Mouse (Mus musculus): ENCODE measurements around the gene Gm20695. TPM values are rescaled to one million over a fixed set of nuclear protein-coding genes. Genes with fewer than 3 reads are reported as not detected.

Gm20695 gene
- total RNA-seq, 2 experiments from 2014 or later: 0.60 TPM; not detected in 1

DNA sequence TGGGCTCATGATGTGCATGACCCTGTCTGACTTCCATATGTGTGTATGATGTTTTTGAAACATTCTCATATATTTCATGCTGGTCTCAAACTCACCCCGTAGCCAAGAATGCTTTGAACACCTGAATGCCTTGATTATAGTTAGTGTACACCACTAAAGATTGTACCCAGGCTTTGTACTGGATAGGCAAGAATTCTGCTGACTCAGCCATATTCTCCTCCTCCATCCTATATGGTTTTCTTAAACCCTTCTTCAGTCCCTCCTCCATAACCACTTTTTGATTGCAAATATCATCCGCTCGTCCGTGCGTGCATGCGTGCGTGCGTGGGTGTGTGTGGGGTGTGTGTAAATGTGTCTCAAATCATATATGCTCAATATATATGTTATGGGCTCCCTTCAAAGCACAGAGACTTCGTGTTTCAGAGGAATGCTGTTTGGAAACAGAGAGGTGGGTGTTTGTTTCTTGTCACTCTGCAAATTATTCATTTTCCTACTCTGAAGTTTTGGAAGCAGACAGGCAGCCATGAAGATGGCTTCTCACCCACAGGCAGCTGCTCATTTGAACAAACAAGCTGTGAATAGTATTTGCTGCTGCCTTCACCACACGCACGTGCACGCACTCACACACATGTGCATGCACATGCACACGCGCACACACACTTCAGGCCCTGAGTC lies 7.3 kb downstream of the Gm20695 start:
- intact Hi-C loops (cut with DNase I): no loop called here
- no peak for DNase-seq

DNA sequence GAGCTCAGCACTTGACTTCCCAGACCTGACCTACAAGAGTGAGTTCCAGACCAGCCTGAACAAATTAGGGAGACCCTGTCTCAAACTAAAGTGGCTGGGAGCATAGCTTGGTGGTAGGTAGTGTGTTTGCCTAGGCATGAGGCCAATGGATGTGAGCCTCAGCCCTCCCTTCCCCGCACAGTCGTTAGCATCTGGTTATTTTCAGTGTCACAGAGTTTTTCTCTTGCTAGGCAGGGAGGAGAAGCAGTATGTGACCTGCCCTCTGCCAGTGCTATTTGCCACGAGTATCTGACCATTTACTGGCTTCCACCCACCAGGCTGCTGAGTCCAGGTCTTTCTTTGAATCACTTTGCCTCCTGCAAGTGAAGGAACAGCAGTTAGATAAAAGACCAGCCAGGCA lies 9.3 kb downstream of the Gm20695 start:
- intact Hi-C loops (cut with DNase I): no loop called here
- DNase-seq: no peak

DNA sequence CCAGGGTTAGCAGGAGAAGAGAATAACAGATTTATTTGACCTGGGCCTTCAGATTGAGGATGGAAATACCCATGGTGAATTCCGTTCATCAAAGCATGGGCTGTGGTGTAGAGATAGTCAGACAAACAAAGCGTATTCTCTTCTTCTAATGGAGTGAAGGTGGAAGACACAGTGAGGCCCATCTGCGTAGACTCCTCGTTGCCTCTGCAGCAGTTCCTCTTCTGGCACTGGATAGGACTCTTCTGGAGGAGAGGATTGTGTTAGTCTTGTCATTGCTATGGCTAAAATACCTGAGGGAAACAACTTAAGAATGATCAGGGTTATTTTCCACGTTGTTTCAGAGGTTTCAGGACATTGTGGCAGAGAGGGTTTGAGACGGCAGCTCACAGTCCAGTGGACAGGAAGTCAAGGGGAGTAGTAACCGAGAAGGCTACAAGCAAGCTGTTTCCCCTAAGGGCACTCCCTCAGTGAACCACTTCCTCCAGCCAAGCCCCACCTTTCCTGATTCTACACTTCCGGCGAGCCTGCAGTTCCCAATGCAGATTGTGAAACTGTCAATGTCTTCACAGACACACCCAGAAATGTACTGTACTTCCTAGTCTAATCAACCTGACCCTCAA lies 10.8 kb downstream of the Gm20695 start:
- DNase-seq: peak; percentile 47 to 51
- intact Hi-C loops (cut with DNase I): no loop called here

DNA sequence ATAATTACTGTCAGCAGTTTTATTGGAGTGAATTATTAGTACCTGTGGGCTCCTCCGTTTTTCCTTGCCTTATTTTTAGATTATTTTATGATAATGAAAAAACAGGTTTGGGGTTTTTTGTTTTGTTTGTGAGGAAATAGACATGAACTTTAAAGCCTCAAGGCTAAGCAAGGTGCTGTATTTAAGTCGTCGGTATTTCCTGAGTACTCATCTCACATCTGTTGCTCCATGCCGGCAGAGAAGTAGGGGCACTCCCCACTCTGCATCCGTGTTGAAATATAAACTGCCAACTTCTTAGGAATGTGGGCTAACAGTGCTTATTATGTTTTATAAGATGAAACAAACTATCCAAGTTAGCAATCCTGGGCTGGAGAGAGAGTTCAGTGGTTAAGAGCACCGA lies 11.6 kb downstream of the Gm20695 start:
- no peak for DNase-seq
- intact Hi-C loops (cut with DNase I): no loop called here

DNA sequence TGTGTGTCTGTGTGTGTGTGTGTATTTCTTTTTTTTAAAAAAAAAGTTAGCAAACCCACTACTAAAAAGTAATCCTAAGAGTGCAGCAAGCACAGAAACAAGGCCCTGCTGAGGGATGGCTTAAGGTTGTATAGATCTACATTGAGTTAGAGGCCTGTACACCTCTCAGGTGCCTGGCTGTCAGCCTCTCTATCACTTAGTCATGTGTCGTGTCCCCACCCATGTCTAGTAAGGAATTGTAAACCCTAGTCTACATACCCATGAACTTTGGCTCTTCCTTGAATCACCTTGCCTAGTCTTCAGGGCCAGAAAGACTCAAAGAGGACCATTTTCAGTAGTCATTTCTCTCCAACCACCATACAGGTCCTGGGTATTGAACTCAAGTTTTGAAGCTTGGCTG lies 12.1 kb downstream of the Gm20695 start:
- DNase-seq: no peak
- intact Hi-C loops (cut with DNase I): no loop called here

DNA sequence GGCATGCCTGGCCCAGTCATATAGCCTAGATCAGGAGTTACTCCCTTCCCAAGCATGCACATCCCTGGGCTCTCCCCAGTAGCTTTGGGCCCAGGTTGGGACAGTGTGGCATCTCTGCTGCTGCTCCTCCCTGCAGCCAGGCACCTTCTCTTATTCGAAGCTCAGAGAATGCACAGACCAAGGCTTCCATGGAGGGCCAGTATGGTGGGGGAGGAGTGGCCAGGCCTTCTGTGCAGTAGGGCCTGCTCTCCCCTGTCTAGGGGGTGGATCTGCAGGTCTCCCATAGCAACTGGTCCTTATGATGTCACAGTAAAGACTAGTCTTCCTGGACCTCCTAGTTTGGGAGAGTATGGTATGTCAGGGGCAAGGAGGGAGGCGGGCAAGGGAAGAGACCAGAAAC lies 23.0 kb downstream of the Gm20695 start:
- no peak for DNase-seq
- intact Hi-C loops (cut with DNase I): no loop called here

DNA sequence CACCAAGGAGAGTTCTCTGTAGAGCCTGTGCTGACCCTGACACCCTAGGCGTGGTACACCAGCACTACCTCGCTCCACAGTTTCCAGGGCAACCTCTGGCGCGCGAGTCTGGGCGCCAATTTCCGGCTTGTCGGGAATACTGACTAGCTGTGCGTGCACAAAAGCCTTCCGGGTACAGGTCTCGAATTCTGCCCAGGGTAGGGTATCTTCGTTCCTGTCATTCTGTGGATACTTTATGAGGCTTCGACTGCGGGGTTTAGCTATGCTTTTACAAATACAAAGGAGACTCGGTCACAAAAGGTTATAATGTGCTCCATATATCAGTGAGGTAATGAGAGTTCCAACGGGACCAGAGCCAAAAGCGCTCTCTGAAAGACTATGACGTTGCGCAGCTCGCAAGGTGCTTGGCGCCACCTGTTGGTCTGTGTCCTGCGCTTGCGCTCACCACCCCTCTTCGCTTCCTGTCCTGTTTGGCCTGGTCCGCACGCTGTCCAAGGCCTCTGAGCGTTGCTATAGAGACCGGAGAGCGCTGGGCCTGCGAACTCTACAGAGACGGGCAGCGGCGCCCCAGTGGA lies 24.2 kb downstream of the Gm20695 start, which contains the start of the genes 1700037C18Rik and Cluap1:
TSS of gene 1700037C18Rik (minus strand) at position 153 of the 575 bp plus-strand sequence.
TSS of gene Cluap1 (plus strand) at position 265 of the 575 bp plus-strand sequence.
- intact Hi-C loops (cut with DNase I): loop anchor here (1.0 to 2.0 kb wide), 4 partner anchors 24 to 96 kb away; partner anchors contain the start of genes Gm20695, Zfp174 and Zfp597
- peak; percentile 90 to 94 for DNase-seq

DNA sequence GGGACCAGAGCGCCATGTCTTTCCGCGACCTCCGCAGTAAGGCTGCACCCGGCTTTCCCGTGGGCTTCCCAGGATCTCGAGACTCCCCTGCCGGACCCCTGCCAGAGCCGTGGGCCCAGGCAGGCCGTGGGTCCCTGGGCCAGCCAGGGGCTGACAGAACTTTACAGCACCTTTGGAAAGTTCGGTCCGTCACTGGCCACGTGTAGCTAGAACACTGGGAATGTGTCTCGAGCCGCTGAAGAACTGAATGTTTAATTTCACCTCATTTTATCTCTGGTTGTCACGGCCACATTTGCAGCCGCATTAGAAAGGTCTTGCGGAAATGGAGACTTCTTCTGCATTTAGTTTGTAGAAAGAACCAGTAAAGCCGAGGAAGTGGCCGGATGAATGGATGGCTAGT lies 24.7 kb downstream of the Gm20695 start:
- DNase-seq: no peak
- intact Hi-C loops (cut with DNase I): loop anchor here (1.0 to 2.0 kb wide), 4 partner anchors 24 to 95 kb away; partner anchors contain the start of genes Gm20695, Zfp174 and Zfp597

DNA sequence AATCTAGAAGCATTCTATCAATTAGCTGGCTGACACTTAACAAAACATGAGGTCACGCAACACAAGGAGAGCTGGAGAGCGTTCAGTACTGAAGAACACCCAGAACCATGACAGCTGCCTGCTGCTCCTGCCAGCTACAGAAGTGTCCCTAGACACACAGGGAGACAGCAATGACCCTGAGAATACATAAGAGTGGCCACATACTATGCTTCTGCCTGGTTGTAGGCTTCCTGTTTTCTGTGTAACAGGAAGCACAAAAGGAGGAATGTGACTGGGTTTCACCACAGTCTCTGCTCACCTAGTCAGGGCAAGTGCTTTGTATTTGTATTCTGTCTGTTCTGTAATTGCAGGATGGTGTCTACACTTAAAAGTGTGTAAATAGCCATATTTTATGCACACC lies 36.3 kb downstream of the Gm20695 start:
- intact Hi-C loops (cut with DNase I): no loop called here
- DNase-seq: no peak

DNA sequence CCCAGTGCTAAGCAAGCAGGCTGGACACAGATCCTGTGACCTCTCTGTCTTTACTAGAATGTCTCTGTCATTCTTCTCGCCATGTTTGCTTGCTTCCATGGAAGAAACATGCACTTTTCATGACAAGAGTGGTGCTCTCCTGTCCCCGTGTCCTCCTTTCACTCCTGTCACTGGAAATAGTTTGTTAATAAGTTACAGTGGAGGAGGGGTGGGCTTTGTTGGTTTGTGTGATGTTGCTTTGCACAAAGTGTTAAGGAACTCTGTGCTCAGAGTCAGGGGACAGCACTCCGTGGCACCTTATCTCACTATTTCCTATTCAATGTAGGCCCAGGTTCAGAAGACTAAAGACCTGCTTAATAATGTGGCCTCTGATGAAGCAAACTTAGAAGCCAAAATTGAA lies 39.1 kb downstream of the Gm20695 start:
- no peak for DNase-seq
- intact Hi-C loops (cut with DNase I): no loop called here

DNA sequence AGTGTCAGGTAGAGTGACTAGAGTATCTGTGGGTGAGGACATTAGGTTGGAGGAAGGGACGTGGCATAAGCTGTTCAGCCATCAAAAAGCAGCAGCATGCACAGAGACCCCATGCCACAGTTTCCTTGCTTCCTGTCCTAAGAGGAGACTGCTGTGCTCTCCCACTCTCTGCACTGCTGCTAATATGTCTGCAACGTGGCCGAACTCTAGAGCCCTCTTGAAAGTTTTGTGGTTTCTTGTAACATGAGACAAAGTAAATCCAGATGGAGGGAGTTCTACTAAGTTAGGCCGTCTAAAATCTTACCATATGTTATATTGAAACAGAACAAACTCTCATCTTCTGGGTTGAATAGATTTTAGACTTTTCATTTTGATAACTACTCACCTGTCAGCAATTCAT lies 39.5 kb downstream of the Gm20695 start:
- intact Hi-C loops (cut with DNase I): no loop called here
- DNase-seq: no peak

DNA sequence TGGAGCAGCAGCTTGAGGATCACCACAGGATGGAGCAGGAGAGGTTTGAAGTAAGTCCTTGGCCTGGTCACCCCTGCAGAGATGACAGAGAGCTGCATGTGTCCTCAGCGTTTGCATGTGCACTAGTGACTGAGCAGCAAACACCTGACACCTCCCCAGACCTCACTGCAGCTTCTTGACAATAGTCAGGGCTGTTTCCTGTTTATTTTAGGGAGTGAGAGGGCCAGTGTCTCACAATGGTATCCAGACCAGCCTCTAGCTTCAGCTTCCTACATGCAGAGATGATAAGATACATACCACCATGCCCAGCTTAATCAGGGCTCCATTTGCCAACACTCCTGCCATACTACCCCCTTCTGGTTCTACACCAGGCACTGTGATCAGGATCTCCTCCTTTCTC lies 44.1 kb downstream of the Gm20695 start:
- no peak for DNase-seq
- intact Hi-C loops (cut with DNase I): no loop called here

DNA sequence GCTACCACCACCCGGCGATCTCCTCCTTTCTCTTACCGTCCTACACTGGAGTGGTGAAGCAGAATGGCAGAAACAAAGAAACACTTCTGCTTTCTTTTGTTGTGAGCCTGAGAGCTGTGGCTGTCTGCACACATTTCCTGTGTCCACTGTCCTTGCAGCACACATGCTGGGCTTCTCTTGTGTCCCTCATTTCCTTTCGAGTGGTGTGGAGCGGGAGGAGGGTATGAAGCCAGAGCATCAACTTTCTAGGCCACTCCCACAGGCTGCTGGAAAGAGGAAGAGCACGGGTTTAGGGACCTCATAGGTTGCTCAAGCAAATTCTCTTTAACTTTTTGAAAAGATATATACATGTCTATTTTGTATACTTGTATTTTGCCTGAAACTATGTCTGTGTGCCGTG lies 44.7 kb downstream of the Gm20695 start:
- DNase-seq: no peak

DNA sequence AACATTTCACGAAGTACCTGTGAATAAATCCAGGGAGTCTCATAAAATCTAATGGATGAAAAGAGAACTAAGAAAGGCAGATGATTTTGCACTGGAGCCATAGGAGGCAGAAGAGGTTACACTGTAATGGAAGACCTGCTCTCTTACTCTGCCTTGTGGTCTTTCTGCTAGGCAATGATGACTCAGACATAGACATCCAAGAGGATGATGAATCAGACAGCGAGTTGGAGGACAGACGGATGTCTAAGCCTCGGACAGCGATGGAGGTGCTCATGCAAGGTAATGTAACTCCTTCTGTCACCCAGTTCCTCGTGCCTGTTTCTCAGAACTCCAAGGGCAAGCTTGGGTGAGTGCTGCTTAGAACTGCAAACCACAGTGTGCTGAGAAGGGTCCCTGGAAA lies 49.1 kb downstream of the Gm20695 start:
- DNase-seq: no peak

More for the DNA sequence above, 44.7 kb downstream of the Gm20695 start:
- intact Hi-C loops (cut with DNase I): no loop called here

DNA sequence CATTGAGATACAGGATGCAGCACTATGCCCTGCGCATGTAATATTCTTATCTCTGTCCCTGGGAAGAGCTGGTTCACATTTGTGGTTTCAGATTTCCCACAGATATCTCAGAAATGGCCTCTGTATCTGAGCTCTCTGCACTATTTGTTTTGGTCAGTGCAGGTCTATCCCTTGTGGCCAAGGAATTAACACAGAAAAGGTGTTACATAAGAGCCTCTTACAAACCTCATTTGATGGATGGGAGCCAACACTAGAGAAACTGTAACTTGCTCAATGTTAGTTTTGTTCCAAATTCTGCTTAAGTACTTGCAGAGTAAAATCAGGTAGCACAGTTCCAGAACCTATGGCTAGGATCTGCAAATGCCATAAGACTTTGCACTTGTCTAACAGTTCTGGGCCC lies 49.6 kb downstream of the Gm20695 start:
- intact Hi-C loops (cut with DNase I): no loop called here
- DNase-seq: no peak

More for the DNA sequence above, 49.1 kb downstream of the Gm20695 start:
- intact Hi-C loops (cut with DNase I): no loop called here

DNA sequence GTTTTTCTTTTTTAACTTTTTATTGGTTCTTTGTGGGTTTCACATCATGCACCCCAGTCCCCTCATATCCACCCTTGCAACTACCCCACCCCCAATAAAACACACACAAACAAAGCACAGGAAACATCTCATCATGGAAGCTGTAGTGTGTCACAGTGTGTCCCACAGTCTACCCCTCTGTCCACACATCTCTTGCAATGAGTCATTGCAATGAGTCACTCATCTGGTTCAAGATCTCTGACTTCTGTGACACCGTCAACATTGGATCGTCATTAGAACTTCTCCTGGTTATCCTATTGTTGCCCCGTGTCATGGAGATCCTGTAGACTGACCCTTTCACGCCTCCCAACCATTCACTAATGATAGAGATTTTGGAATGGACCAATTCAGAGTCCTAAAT lies 50.3 kb downstream of the Gm20695 start:
- no peak for DNase-seq
- intact Hi-C loops (cut with DNase I): no loop called here

DNA sequence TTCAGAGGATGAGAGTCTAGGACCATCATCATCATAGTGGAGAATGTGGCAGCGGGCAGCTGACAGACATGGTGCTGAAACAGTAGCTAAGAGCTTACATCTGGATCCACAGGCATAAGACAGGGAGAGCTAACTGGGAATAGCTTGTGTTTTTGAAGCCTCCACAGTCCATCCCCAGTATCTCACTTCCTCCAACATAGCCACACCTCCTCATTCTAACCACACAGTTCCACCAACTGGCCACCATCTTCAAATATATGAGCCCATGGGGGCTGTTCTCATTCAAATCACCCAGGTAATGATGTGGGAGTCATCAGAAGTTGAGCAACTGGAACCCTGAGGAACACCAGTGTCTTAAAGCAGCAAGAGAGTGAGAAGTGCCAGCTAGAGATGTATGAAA lies 66.7 kb downstream of the Gm20695 start:
- intact Hi-C loops (cut with DNase I): no loop called here
- no peak for DNase-seq

DNA sequence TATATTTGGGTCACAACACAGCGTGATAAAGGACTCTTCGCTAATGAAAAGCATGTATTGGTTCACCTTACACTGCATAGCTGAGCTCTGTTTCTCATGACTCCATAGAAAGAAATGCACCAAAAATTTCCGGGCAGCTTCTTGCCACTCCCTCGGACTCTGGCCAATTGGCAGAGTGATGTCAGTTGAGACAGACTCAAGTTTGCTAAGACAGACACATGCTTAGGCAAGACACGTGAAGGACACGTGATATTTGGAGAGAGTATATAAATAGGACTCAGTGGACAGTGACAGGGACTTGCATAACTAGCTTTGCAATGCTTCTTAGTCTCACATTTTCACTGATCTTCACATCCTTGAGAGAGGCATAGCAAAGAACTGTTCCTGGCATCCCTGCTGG lies 71.9 kb downstream of the Gm20695 start:
- peak; percentile 18 to 24 for DNase-seq
- intact Hi-C loops (cut with DNase I): no loop called here

DNA sequence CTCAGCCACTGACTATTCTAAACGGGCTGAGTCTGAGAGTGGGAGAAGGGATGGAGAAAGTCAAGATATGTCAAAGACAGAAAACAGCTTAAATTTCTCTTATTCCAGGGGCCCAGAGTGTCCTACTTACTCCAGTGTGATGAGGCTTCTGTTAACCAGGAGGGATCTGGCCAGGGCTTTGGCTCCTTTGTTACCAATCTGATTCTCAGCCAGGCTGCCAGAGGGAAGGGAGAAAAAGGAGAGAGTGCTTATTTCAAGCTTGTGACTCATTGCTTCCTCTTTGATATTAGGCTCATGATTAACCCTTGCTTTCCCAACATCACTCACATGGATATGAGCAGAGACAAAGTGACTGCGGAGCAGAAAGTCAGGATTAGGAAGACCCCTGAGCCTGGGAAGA lies 74.8 kb downstream of the Gm20695 start:
- intact Hi-C loops (cut with DNase I): no loop called here
- DNase-seq: peak in 1 of 2 experiments; percentile 33

DNA sequence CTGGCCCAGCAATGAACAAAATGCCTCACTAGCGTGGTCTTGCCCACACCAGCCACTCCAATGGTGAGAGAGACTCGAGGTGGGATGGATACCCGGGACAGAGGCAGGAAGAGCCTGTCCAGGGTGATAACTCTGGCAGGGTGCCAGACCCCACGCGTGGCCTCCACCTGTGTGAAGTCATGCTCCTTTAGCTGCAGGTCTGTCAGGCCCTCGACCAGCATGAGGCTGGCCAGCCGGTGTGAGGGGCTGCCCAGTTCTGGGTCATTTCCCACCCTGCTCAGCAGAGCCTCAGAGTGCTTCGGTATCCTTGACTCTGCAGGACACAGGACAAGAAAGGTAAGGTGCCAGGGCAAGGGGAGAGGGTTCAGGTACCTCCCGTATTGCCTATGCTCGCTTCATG lies 80.5 kb downstream of the Gm20695 start:
- intact Hi-C loops (cut with DNase I): no loop called here
- no peak for DNase-seq

DNA sequence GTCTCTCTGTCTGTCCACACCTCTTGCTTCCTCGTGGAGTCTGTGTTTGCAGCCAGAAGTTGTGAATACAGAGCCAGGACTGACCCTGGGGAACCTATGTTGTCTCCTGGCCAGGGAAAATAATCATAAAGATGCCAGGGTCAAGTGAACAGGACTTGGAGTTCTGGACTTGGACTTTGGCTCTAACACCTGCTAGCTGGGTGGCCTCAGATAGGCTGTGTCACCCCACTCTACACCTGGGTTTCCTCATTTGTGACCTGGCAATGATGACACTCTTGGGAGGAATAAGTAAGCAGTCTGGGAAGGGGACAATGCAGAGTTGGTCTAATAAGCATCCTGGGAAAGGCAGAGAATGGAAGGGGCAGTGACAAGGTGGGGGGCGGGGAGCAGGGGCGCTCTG lies 81.1 kb downstream of the Gm20695 start:
- no peak for DNase-seq
- intact Hi-C loops (cut with DNase I): no loop called here
